Mouse (Mus musculus) frontal cortex, adult (tissue): Measurements from ENCODE around the gene Gm9833.

Experiments used
- ATAC-seq: cut with Nextera tagmentation; 2 replicates; pipeline ENCODE4 v1.9.2; 2017; ENCODE audit warnings: mild to moderate bottlenecking, moderate library complexity, mixed read lengths; ENCODE audit not compliant: low TSS enrichment

Gm9833 gene

DNA sequence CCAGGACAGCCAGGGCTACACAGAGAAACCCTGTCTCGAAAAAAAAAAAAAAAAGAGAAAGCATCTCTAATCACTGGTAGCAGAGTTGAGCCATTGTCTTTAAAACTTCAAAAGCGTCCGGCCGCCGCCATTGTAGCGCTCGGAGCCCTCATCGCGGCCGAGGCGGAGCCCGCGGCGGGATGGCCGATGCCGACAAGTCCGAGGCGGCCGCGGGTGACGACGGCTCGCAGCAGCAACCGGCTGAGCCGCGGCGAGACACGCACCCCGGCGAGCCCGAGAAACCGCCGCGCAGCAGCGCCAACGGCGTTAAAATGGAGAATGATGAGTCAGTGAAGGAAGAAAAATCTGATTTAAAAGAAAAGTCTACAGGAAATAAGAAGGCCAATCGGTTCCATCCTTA lies at the start of gene Gm9833:
TSS of gene Gm9833 (plus strand) at position 117 of the 400 bp plus-strand sequence.
- peak; percentile 87 for ATAC-seq

DNA sequence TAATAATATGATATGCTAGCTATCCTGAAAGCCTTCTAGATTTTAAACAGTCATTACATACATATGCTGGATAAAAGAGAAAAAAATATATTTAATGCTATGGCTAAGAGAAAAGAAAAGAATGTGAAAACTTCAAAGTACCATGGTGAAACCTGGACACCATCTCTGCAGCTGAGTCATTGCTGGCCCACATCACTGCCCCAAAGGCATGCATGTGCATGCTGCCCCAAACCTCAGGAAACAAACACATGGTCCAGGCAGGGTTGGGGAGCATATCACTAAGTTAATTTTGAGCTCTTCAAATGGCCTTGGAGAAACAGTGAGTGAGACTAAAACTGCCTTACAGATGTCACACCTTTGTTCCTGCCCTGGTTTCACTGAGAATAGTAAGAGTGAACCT lies 17.8 kb upstream of the Gm9833 start:
- no peak for ATAC-seq

DNA sequence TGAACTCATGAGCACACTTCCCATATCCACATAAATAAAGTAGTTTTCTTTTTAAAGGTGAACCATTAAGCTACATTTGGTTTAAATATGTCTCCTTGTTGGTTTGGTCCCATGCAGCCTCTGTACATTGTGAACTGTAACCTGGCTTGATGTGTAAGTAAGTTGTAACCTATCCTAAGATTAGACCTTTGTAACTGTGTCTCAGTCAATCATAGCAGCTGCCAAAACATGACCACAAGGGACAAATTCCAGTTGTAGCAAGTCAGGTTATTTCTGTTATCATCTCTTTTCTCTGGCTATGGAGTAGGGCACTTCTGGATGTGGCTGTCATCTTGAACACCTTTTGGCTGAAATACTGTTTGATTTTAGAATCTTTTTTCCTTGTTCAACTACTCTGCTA lies 12.1 kb upstream of the Gm9833 start:
- ATAC-seq, result no peak

DNA sequence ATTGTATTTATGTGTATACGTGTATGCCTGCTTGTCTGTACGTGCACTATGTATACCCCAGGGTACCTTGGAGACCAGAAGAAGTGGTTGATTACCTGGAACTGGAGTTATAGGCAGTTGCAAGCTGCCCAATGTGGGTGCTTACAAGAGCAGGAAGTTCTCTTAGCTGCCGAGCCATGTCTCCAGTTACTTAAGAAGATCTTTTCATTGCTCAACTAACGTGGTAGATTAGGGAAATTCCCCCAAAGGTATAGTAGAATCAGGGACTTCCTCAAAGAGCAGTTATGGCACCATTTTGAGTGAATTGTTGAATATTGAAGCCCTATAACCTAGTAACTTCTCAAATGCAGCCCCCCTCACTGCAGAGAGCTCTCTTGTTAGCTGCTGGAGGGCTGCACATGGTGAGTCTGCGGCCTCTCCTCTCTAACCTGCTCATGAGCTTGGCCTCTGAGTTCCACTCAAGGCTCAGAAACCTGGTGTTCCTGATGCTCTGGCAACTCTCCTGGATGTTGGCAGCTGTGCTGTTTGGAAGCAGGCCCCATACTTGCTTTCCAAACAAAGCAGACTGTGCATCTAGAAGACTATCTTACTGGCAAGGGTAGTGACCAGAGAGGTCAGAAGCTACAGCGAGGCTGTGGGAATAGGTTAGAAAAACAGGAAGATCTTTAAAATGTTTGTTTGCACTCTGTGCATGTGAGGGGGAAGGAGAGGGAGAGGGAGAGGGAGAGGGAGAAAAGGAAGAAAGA lies 10.6 kb upstream of the Gm9833 start:
- ATAC-seq, result no peak

DNA sequence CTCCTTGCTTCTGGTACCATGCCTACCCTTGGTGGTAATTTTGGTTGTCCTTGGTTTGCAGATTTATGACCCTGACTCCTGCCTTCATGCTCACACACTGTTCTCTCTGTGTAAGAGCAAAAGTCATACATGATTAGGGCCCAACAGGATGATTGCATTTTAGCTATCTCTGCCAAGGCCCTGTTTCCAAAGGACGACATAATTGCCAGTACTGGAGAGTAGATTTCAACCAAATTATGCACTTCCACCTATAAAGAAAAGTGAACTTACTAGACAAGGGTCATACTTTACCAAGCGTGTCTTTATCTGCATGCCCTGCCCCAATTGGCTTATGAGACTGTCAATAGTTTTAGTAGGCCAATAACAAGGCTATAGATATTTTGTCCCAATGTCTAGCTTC lies 9.8 kb upstream of the Gm9833 start:
- no peak for ATAC-seq

DNA sequence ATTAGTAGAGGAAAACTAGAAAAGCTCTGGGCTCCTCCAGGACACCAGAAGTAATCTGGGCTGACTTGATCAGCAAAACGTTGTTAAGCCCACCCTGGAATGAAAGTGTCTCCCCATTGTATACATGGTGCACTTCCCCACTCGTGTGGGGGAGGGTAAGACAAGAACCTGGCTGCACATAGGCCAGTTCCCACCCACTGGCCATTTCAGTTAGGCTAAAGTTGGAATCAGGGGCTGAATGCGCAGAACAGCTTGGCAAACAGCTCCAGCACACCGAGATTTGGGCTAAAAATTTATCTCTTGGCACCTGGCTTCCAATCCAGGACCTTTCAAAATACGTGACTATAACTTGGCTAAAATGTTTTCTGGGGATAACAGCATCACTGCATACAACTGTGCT lies 6.6 kb upstream of the Gm9833 start:
- ATAC-seq, result no peak

DNA sequence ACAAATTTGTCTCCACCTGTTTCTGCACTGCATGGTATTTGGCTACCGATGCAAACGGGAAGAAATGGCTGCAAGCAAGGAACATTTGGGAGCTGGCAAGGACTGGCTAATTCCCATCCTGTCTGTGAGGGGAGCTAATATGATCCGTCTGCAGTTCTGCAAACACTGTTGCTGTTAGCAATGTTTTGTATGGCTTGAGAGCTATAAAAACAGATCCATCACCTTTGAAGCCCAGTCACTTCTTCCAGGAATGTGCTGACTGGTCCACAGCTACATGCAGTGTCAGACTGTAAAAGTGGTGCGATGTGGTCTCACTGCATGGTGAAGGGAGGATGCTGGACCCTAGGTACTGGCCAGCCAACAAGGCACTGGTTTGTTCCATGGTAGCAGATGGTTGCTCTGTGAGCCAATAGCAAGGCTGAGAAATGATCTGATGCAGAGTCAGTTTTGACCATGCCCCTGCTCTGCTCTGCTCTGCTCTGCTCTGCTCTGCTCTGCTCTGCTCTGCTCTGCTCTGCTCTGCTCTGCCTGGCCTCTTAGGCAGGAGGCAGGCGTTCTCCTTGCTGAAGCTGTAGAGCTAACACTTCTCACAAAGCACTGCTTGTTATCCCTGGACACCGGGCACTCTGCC lies 5.9 kb upstream of the Gm9833 start:
- peak; percentile 82 for ATAC-seq

DNA sequence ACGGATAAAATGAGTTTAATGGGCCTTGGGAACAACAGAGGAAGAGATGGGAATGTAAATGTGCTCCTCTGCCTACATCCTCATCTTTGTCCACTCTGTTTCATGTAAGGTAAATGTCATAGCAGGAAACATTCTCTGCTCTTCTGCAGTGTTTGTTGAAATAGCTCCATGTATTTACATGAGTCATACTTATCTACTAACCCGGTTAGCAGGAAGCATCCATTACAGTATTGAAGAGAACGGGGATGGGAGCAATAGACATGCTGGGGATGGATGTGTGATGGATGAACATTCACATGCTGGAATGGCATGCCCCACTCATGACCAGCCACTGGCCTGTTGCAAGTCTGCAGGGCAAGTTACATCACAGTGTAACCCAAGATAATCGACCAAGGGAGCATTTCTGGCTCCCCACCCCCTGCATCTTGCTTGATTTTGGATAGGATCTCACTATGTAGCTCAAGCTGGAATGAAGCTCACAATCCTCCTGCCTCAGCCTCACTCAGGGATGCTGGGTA lies 5.3 kb upstream of the Gm9833 start:
- ATAC-seq, result peak; percentile 5; the same call in 1 of the 2 replicates

DNA sequence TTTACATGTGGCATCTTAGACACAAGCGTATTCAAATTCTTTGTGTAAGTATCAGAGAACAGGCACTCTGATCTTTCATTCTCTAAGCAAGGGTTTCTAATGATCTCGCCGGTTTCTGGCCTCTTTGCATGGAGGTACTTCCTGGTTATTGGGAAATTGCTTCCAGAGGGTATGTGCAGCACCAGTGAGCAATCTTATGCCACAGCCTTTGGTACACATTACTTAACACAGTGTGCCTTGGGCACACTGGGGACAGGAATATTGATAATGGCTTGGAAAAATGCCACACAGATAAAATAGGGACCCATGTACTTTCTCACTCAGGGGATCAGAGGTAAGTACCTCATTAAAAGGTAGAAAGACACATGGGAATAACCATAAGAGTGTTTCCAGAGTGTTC lies 3.8 kb upstream of the Gm9833 start:
- no peak for ATAC-seq

DNA sequence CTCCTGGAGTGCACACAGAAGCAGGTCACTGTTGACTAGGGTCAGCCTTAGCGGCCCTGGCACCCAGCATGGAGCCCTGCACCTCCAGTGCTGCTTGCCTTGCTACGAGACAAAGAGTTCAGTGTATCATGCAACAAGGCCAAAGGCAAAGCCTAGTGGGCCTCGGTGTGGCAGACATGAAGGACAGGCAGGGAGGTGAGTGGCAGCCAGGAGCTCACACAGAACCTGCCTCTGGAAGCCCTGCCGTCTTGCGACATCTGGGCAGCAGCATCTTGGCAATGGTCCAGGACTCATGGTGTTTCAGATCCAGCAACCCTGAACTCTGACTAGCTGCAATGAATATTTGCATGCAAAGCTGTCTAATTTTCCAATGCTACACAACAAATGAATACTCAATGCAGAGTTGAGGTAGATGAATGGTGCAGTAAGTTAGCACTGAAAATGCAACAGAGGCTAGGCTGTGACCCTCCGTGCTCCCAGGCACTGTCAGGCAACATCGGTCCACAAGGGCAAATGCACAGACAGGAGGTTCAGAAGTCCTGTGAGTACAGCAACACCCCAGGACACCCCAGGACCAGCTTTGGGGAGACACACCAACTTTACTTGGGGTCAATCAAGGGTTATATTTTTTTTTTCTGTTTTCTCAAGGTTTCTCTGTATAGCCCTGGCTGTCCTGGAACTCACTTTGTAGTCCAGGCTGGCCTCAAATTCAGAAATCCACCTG lies 2.4 kb upstream of the Gm9833 start:
- ATAC-seq, result no peak

DNA sequence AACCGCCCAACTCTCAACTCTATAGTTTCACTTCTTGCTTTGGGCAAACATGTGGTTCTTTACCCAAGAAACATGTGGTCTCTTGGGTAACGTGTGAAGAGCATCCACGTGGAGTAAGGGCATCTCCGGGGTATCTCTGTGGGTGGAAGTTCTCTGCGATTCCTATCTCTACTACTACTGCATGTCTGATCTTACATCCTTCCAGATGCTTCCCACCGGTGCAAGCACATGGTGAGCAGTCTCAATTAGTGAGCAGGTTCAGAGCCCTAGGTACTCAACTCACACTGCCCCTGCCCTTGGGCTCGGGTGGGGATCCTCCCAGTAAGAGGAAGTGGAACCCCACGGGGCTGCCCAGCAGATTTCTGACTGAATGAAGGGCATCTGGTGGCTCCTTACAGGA lies 399 bp upstream of the Gm9833 start:
- no peak for ATAC-seq

DNA sequence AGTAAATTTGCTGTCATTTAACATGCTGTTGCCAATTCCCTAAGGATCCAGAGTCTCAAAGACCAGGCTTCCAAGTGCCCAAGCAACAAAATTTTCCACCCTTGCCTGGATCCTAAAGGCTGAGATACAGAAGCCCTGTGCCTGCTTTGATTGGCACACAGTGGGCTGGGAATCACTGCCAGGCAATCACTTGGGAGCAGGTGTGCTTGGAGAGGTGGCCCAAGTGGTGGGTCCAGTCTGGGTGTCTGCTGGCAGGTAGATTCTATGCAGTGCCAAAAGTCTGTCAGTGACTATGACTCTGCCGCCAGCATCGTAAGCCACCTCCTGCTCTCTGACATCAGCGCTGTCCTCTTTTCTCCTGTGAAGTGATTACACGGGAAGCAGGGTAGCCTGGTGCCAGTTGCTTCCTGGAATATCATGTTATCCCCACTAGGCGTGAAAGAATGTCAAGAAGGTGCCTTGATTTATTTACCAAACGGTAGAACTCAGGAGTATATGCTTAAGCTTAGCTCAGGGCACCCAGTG lies 3.8 kb downstream of the Gm9833 start:
- no peak for ATAC-seq

DNA sequence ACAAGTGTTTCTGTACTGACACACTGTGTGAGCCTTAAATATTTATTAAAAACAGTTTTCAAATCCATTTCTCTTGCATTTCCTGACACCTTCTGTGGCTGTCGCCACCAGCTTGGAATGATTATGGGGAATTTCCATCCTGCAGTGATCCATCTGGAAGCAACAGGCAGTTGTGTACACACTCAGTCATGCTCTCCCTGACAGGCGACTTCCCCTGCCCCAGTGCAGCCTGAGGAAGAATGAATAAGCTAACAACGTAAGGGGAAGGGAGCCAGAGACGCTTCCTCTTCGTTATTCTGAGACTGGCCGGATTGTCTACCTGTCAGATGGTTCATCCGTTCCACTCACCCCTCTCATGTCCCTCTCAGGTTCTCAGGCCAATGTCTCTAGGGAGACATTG lies 4.6 kb downstream of the Gm9833 start:
- no peak for ATAC-seq

DNA sequence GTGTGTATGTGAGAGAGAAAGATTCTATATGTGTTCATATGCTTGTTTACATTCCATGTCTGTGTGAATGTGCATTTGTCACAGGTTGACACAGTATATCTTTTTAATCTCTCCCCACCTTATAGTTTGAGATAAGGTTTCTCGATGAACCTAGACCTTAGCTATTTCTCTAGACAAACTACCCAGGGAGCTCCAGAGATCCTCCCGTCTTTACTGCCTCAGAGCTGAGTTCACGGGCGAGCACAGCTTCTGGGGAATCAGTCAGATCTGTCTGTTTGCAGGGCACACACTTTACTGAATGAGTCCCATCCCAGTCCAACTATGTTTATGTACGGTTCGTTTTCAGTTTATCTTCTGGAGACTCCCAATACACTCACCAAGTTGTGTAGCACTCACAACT lies 5.0 kb downstream of the Gm9833 start:
- ATAC-seq, result no peak

DNA sequence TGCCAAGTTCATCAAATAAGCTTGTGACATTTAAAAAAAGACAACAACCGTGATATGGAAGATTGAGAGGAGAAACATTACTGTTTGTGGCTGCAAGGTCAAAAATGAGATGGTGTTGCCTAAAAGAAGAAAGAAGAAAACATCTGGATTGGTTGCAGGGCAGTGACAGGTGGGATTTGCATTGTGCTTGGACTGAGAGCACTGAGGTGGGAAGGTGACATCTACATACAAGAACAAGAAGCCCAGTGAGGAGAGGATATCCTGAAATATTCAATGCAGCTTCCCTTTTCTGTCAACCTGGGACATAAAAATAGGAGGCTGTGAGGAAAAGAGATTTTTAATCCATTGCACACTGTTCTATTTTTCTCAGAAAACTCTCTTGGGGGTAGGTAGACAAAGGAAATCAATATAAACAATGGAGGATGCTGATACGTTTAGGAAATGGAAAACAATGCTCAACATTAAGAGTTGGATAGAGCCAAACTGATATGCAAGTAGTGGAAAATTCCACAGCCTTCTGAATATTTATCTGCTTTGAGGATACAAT lies 7.2 kb downstream of the Gm9833 start:
- no peak for ATAC-seq

DNA sequence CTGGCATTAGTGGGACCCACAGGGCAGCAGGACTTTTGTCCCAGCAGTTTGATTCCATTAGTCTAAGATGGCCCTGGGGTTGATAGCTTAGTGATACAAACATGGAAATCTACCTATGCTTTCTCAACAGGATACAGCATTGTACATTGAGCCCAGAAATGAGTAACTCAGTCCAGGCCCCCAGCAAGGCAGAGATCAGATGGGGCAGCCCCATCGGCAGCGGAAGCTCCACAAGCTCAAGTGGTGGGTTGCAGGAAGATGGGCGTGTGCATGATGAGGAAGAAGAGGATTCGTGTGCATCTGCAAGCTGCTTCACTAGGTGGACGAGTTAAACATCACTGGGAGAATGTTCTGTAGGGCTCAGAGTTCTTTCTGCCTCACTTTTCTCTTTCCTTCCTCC lies 11.8 kb downstream of the Gm9833 start:
- no peak for ATAC-seq

DNA sequence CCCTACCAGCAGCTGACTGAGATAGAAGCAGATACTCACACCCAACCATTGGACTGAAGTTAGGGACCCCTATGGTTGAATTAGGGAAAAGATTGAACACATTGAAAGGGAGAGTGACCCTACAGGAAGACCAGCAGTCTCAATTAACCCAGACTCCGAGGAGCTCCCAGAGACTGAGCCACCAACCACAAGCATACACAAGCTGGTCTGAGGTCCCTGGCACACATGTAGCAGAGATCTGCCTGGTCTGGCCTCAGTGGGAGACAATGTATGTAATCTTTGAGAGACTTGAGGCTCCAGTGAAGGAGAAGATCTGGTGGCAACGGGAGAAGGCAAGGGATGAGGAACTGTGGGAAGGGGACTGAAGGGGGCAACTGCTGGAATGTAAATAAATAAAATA lies 23.7 kb downstream of the Gm9833 start:
- ATAC-seq, result no peak

DNA sequence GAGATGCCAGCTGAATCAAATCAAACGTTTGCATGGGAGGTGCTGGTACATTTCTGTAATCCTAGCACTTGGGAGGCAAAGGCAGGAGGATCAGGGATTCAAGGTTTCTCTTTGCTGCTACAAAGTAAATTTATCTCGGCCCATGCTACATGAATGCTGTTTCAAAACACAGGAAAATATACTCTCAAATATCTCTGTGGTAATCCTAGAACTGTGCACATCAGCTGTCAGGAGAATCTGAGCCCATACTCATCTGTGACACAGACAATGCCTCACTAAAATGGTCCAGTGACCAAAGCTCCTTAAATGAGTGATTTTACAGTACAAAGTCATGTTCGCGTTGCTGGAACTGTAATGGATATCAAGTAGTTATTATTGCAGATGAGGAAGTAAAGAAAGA lies 24.3 kb downstream of the Gm9833 start:
- no peak for ATAC-seq

DNA sequence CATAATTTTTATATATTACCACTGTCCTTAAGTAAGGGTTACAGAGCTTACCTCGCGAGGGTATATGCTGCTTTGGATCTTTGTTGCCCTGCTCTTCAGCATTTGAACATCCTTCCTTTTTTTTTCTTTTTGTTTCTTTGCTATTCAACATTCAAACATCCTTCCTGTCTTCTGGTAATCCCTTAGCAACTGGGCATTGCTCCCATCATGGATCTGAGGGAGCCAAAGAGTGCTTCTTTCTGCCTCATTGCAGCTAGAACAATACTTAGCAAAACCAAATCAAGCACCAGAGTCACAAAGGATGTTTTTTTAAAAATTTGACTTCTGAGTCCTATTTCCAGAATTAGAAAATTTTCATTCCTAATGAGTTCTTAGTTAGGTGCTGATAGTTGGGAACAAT lies 24.8 kb downstream of the Gm9833 start:
- no peak for ATAC-seq

DNA sequence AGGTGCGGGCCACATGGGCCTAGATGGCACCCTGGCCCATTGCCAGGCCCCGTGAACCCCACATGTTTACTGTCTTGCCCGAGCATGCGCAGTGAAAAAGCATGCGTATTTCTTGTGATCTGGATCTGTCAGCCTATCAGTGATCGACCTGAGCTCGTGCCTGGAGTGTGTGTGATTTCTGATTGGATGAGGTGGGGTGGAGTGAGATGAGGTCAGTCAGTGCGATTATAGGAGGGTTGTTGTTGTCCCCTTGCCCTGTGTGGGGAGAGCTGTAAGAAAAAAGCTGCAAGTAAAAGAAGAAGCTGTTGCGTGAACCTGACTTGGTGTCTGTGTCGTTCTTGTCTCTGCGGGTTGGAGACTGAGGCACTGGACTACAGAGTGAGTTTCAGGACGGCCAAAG lies 28.6 kb downstream of the Gm9833 start:
- ATAC-seq, result no peak

DNA sequence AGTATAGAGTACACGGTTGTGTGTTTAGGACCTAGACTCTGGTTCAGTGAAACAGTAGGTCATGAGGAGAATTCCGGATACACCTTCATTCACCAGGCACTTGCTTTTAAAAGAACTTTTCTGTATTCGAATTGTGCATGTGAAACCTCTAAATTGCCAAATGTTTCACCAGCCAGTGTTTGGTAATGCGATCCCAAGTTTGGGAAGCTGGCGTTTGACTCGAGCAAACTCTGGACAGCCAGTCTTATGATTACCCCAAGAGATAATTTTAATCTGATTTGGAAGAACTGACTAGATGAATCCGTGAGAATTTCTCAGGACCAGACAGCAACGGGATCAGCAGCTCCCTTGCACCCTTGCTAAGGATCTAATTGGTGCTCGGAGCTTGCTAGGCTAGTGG lies 33.3 kb downstream of the Gm9833 start:
- ATAC-seq, result no peak

DNA sequence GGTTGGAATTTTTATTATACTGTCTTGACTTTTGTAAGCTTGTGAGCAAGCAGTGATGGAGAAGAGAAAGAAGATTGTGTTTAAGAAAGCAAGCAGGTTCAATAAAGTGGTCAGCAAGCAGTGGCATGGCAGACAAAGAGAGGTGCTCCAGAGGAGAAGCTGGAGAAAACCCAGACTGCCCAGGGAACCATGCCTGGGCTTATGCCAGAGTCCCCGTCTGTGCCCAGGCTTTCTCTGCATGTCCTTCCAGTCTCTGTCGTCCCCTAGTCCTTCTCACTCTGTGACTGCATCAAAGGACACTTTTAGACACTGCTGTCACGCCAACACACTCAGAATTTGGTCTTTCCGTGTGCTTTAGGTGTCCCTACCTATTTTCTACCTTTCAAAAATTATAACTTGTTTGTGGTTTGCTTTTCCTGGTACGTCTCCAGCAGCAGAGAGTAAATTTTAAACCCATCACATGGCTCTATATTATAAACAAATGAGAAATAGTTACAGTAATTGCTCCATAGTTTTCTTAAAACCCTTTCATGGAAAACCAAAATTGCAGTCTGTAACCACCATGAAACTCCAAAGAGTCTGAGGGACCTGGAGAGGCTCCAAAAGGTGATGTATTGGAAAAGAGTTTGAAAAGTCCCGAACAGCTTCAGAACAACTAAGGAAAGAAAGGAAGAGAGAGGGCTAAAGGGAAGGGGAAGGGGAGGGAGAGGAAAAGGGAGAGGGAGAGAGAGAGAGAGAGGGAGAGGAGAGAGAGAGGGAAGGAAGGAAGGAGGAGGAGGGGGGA lies 34.2 kb downstream of the Gm9833 start:
- ATAC-seq, result no peak
